Mouse (Mus musculus): ENCODE data around the gene Cks1b. TPM values are rescaled to one million over a fixed set of nuclear protein-coding genes. Genes with fewer than 3 reads are reported as not detected.

The Cks1b gene
- total RNA-seq, 2 experiments from 2014 or later: 19.6 to 22.3 TPM

- intact Hi-C loops (cut with DNase I): no loop called here
- DNase-seq: no peak
Measured at GRCm38 (mm10) chr3:89401329-89401728, 16.9 kb downstream of the Cks1b start.

- no peak for DNase-seq
- intact Hi-C loops (cut with DNase I): no loop called here
Measured at GRCm38 (mm10) chr3:89396654-89397005, 21.6 kb downstream of the Cks1b start.

GRCm38 (mm10) chr3:89395806-89396653 lies 22.2 kb downstream of the Cks1b start:
- intact Hi-C loops (cut with DNase I): no loop called here
- peak; percentile 63 for DNase-seq

GRCm38 (mm10) chr3:89395419-89395805 lies 22.8 kb downstream of the Cks1b start:
- intact Hi-C loops (cut with DNase I): no loop called here
- DNase-seq: no peak

GRCm38 (mm10) chr3:89394894-89395256 lies 23.3 kb downstream of the Cks1b start:
- peak; percentile 90 for DNase-seq
- intact Hi-C loops (cut with DNase I): no loop called here

GRCm38 (mm10) chr3:89394006-89394893 lies 23.9 kb downstream of the Cks1b start, which contains the start of gene Zbtb7b:
Gene Zbtb7b, minus strand, starts transcription at chr3:89394776.
- intact Hi-C loops (cut with DNase I): no loop called here
- peak; percentile 76 for DNase-seq

GRCm38 (mm10) chr3:89393605-89394004 lies 24.6 kb downstream of the Cks1b start:
- intact Hi-C loops (cut with DNase I): no loop called here
- peak; percentile 99 for DNase-seq

- intact Hi-C loops (cut with DNase I): no loop called here
- DNase-seq: peak; percentile 21
Measured at GRCm38 (mm10) chr3:89392871-89393311, 25.3 kb downstream of the Cks1b start.

GRCm38 (mm10) chr3:89391663-89392511 lies 26.3 kb downstream of the Cks1b start:
- intact Hi-C loops (cut with DNase I): no loop called here
- peak; percentile 35 for DNase-seq

GRCm38 (mm10) chr3:89390699-89391662 lies 27.2 kb downstream of the Cks1b start:
- DNase-seq: no peak

GRCm38 (mm10) chr3:89390111-89390515 lies 28.1 kb downstream of the Cks1b start:
- intact Hi-C loops (cut with DNase I): no loop called here
- DNase-seq: peak; percentile 29

More at GRCm38 (mm10) chr3:89390699-89391662, 27.2 kb downstream of the Cks1b start:
- intact Hi-C loops (cut with DNase I): no loop called here

GRCm38 (mm10) chr3:89388901-89389740 lies 29.1 kb downstream of the Cks1b start:
- DNase-seq: no peak
- intact Hi-C loops (cut with DNase I): no loop called here

GRCm38 (mm10) chr3:89388134-89388881 lies 29.9 kb downstream of the Cks1b start:
- intact Hi-C loops (cut with DNase I): no loop called here
- peak; percentile 66 for DNase-seq

GRCm38 (mm10) chr3:89387632-89388031 lies 30.6 kb downstream of the Cks1b start:
- no peak for DNase-seq
- intact Hi-C loops (cut with DNase I): no loop called here

- DNase-seq: no peak
- intact Hi-C loops (cut with DNase I): no loop called here
Measured at GRCm38 (mm10) chr3:89386438-89387420, 31.5 kb downstream of the Cks1b start.

GRCm38 (mm10) chr3:89385451-89385850 lies 32.7 kb downstream of the Cks1b start:
- DNase-seq: no peak
- intact Hi-C loops (cut with DNase I): no loop called here
